Mouse (Mus musculus): ENCODE measurements around the gene Satb2. TPM values are rescaled to one million over a fixed set of nuclear protein-coding genes. Genes with fewer than 3 reads are reported as not detected.
"Not testable (repeated sequence)": the region's sequence is repeated elsewhere in the genome, so short reads cannot be mapped to it uniquely, and the experiment has no call there.

Satb2 gene
- polyA plus RNA-seq, 1 experiment: 1.00 TPM

GRCm38 (mm10) chr1:56795016-56795608, 183.3 kb downstream of the Satb2 start:
- no peak for TF ChIP-seq CTCF (IDR thresholded peaks at IDR 0.05; ENCODE audit: control insufficient read depth, insufficient read depth, low read length)
- no peak for TF ChIP-seq POLR2A (IDR thresholded peaks at IDR 0.05; ENCODE audit: borderline replicate concordance, control insufficient read depth, low read depth, low read length)

GRCm38 (mm10) chr1:56789641-56790040, 188.8 kb downstream of the Satb2 start:
- H3K27ac ChIP-seq (ENCODE audit: control insufficient read depth, insufficient read depth, low read depth, low read length, poor library complexity): no peak overlapping the region
- no peak overlapping the region for H3K4me3 ChIP-seq (replicated peaks; ENCODE audit: control insufficient read depth, low read depth, low read length)
- no peaks in the 10 kb centered on the region; the same call in 1 of the 2 replicates for H3K4me1 ChIP-seq (ENCODE audit: control insufficient read depth, insufficient read depth, low read length)
- WGBS: 45% methylated on average over 2 of the region's 2 CpGs
- TF ChIP-seq POLR2A (IDR thresholded peaks at IDR 0.05; ENCODE audit: borderline replicate concordance, control insufficient read depth, low read depth, low read length) (no peak), CTCF (IDR thresholded peaks at IDR 0.05; ENCODE audit: control insufficient read depth, insufficient read depth, low read length) (no peak)

More at GRCm38 (mm10) chr1:56795016-56795608, 183.3 kb downstream of the Satb2 start:
- H3K27ac ChIP-seq (ENCODE audit: control insufficient read depth, insufficient read depth, low read depth, low read length, poor library complexity): no peak overlapping the region
- 17% methylated on average over 19 of the region's 19 CpGs for WGBS
- peaks cover 2% of the 10 kb centered on the region for H3K4me1 ChIP-seq (ENCODE audit: control insufficient read depth, insufficient read depth, low read length)
- peak overlapping the region; percentile 38 for H3K4me3 ChIP-seq (replicated peaks; ENCODE audit: control insufficient read depth, low read depth, low read length)

GRCm38 (mm10) chr1:56782139-56782538, 196.3 kb downstream of the Satb2 start:
- H3K4me1 ChIP-seq (ENCODE audit: control insufficient read depth, insufficient read depth, low read length); H3K4me3 ChIP-seq (replicated peaks; ENCODE audit: control insufficient read depth, low read depth, low read length); H3K27ac ChIP-seq (ENCODE audit: control insufficient read depth, insufficient read depth, low read depth, low read length, poor library complexity): not testable (repeated sequence)
- 85% methylated on average over 13 of the region's 13 CpGs for WGBS

GRCm38 (mm10) chr1:56764205-56764604, 214.2 kb downstream of the Satb2 start:
- no peak overlapping the region for H3K27ac ChIP-seq (ENCODE audit: control insufficient read depth, insufficient read depth, low read depth, low read length, poor library complexity)
- TF ChIP-seq CTCF (IDR thresholded peaks at IDR 0.05; ENCODE audit: control insufficient read depth, insufficient read depth, low read length) (no peak), POLR2A (IDR thresholded peaks at IDR 0.05; ENCODE audit: borderline replicate concordance, control insufficient read depth, low read depth, low read length) (no peak)
- 85% methylated on average over 1 of the region's 1 CpGs for whole genome bisulfite sequencing

GRCm38 (mm10) chr1:56761512-56761911, 216.9 kb downstream of the Satb2 start:
- H3K4me3 ChIP-seq (replicated peaks; ENCODE audit: control insufficient read depth, low read depth, low read length): no peak overlapping the region
- H3K27ac ChIP-seq (ENCODE audit: control insufficient read depth, insufficient read depth, low read depth, low read length, poor library complexity): no peak overlapping the region
- TF ChIP-seq POLR2A (IDR thresholded peaks at IDR 0.05; ENCODE audit: borderline replicate concordance, control insufficient read depth, low read depth, low read length) (no peak), CTCF (IDR thresholded peaks at IDR 0.05; ENCODE audit: control insufficient read depth, insufficient read depth, low read length) (no peak)
- WGBS: 90% methylated on average over 1 of the region's 1 CpGs
- H3K4me1 ChIP-seq (ENCODE audit: control insufficient read depth, insufficient read depth, low read length): no peaks in the 10 kb centered on the region

More at GRCm38 (mm10) chr1:56764205-56764604, 214.2 kb downstream of the Satb2 start:
- no peaks in the 10 kb centered on the region for H3K4me1 ChIP-seq (ENCODE audit: control insufficient read depth, insufficient read depth, low read length)
- no peak overlapping the region for H3K4me3 ChIP-seq (replicated peaks; ENCODE audit: control insufficient read depth, low read depth, low read length)

DNA sequence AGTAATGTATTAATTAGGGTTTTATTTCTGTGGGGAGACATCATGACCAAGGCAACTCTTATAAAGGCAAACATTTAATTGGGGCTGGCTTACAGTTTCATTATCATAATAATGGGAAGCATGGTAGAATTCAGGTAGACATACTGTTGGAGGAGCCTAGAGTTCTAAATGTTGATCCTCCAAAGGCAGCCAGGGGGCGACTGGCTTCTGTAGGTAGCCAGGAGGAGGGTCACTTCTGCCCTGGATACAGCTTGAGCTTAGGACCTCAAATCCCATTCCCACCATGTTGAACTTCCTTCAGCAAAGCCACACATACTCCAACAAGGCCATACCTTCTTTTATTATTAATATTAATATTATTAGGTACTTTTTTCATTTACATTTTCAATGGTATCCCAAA, 225.2 kb downstream of the Satb2 start:
- Histone ChIP-seq H3K4me3 (replicated peaks; ENCODE audit: control insufficient read depth, low read depth, low read length) (no peak overlapping the region), H3K4me1 (ENCODE audit: control insufficient read depth, insufficient read depth, low read length) (no peaks in the 10 kb centered on the region), H3K27ac (ENCODE audit: control insufficient read depth, insufficient read depth, low read depth, low read length, poor library complexity) (no peak overlapping the region)
- 28% methylated on average over 1 of the region's 1 CpGs for WGBS
- no peak for TF ChIP-seq POLR2A (IDR thresholded peaks at IDR 0.05; ENCODE audit: borderline replicate concordance, control insufficient read depth, low read depth, low read length)
- TF ChIP-seq CTCF (IDR thresholded peaks at IDR 0.05; ENCODE audit: control insufficient read depth, insufficient read depth, low read length): peak; percentile 27; the same call in 1 of the 2 replicates

- TF ChIP-seq CTCF (IDR thresholded peaks at IDR 0.05; ENCODE audit: control insufficient read depth, insufficient read depth, low read length) (no peak), POLR2A (IDR thresholded peaks at IDR 0.05; ENCODE audit: borderline replicate concordance, control insufficient read depth, low read depth, low read length) (no peak)
- H3K27ac ChIP-seq (ENCODE audit: control insufficient read depth, insufficient read depth, low read depth, low read length, poor library complexity): no peak overlapping the region
- no peaks in the 10 kb centered on the region for H3K4me1 ChIP-seq (ENCODE audit: control insufficient read depth, insufficient read depth, low read length)
- 80% methylated on average over 2 of the region's 2 CpGs for WGBS
- no peak overlapping the region for H3K4me3 ChIP-seq (replicated peaks; ENCODE audit: control insufficient read depth, low read depth, low read length)
Measured at GRCm38 (mm10) chr1:56750693-56751092, 227.8 kb downstream of the Satb2 start.

DNA sequence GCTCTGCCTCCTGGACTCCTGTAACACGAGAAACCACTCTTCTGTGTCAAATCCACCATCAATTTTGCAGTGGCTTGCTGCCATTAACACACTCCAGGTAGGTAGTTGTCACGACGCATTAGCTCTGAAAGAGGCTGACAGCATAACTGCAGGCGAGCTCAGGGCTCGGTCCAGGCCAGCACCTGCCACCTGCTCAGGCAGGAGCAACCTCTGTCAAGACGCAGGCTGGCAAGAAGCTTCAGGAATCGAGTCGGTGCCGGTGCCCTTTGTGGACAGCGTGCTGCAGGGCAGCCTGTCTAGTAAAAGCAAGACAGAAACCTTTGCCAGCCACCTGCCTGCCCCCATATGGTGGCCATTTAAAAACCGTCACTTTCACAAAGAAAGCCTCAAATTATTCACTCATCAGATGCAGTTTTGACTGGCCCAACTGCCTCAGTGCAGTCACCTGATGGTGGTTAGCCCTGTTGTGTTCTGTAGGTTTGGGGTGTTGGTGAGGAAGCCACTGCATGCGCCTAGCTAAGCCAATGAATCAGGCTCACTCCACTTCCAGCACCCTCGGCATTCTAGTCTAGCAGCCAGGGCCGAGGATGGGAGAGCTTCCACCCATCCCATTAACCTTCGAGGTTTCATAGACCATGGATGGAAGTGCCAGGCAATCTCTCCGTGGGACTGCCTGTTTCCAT, 228.7 kb downstream of the Satb2 start:
- Histone ChIP-seq H3K4me3 (replicated peaks; ENCODE audit: control insufficient read depth, low read depth, low read length) (no peak overlapping the region), H3K27ac (ENCODE audit: control insufficient read depth, insufficient read depth, low read depth, low read length, poor library complexity) (no peak overlapping the region), H3K4me1 (ENCODE audit: control insufficient read depth, insufficient read depth, low read length) (no peaks in the 10 kb centered on the region)
- 88% methylated on average over 16 of the region's 16 CpGs for WGBS
- no peak for TF ChIP-seq POLR2A (IDR thresholded peaks at IDR 0.05; ENCODE audit: borderline replicate concordance, control insufficient read depth, low read depth, low read length)
- no peak for TF ChIP-seq CTCF (IDR thresholded peaks at IDR 0.05; ENCODE audit: control insufficient read depth, insufficient read depth, low read length)
